In genomic region chr8:80878801-80879425, GRCm38 (mm10) we compare ENCODE assay signal across 8 mouse cellular contexts. TPM values are rescaled to one million over a fixed set of nuclear protein-coding genes. Genes with fewer than 3 reads are reported as not detected.
A peak's percentile ranks its signal among the peaks of the same experiment; 100 is the strongest.
DNase-seq lines count a peak whose midpoint lies in the region; ATAC-seq and TF ChIP-seq lines count a peak whose summit lies in the region.

No protein-coding gene starts in this region.

- peaks cover 56% of the 10 kb centered on the region for H3K27me3 ChIP-seq in E14TG2a.4 (ENCODE audit: insufficient read depth, low read length)
- no peaks in the 10 kb centered on the region for H3K27me3 ChIP-seq in forebrain, embryonic 15.5 days

- H3K27ac ChIP-seq in forebrain, embryonic 15.5 days (replicated peaks) = peak overlapping the region; percentile 93

- H3K36me3 ChIP-seq in E14TG2a.4 (ENCODE audit: insufficient read depth, low read length) = no peaks in the 10 kb centered on the region
- no peaks in the 10 kb centered on the region for H3K36me3 ChIP-seq in forebrain, embryonic 15.5 days

- peak overlapping the region; percentile 66 for H3K4me2 ChIP-seq in forebrain, embryonic 15.5 days (replicated peaks)

- H3K9me3 ChIP-seq in E14TG2a.4 (ENCODE audit: low read length) = no peaks in the 10 kb centered on the region
- no peaks in the 10 kb centered on the region for H3K9me3 ChIP-seq in forebrain, embryonic 15.5 days

- WGBS in forebrain, embryonic 15.5 days = under 1% methylated on average over 26 of the region's 26 CpGs

- no peak for ATAC-seq in forebrain, embryonic 15.5 days (replicated peaks)

- H3K4me3 ChIP-seq in E14TG2a.4 (replicated peaks; ENCODE audit: low read length) = peak overlapping the region; percentile 92
- peak overlapping the region; percentile 75 for H3K4me3 ChIP-seq in forebrain, embryonic 15.5 days

- H3K9ac ChIP-seq in forebrain, embryonic 15.5 days (replicated peaks) = peak overlapping the region; percentile 68

- H3K4me1 ChIP-seq in E14TG2a.4 (replicated peaks; ENCODE audit: low read depth, low read length) = peaks cover 26% of the 10 kb centered on the region
- H3K4me1 ChIP-seq in forebrain, embryonic 15.5 days = peaks cover 36% of the 10 kb centered on the region

- TF ChIP-seq CTCF in E14TG2a.4 (conservative IDR thresholded peaks at IDR 0.05; ENCODE audit: low read length) = no peak

- DNase-seq in adrenal gland, postnatal 25 days = peak; percentile 75
- peak; percentile 82 for DNase-seq in heart, postnatal 4 days
- DNase-seq in layer of hippocampus, postnatal 14 days (ENCODE audit: low spot score in 2 of 2) = peak; percentile 41 to 54
- DNase-seq in lung, postnatal 25 days (ENCODE audit: low spot score) = peak; percentile 69
- peak; percentile 68 for DNase-seq in retina, postnatal 1 day
- DNase-seq in thymus, postnatal 0 days (ENCODE audit: low spot score) = no peak

RNA-seq across cellular contexts. Expression of gene Gab1, which starts 1.4 kb away (rescaled TPM):
- total RNA-seq in adrenal gland, postnatal 25 days (2021) = 15.4 and 24.9 TPM in 2 replicates
- polyA plus RNA-seq in forebrain, embryonic 15.5 days (2015; fragmentation: Nextera tagmentation; extraction: Ambion mirVana) = 12.0 and 13.6 TPM in 2 replicates
- total RNA-seq in heart, postnatal 4 days (2021) = 10 to 100 TPM; 52.2 to 58.7 TPM
- total RNA-seq in layer of hippocampus, postnatal 14 days (2021) = 10 to 100 TPM; 19.2 to 21.1 TPM
- 4.2 and 4.3 TPM in 2 replicates for polyA plus RNA-seq in thymus, postnatal 0 days (2015; fragmentation: Nextera tagmentation; extraction: Ambion mirVana)
